Mouse (Mus musculus) heart, embryonic 11.5 days (tissue): ENCODE results near the gene Mdm2. TPM values are rescaled to one million over a fixed set of nuclear protein-coding genes. Genes with fewer than 3 reads are reported as not detected.
"Not testable (repeated sequence)": the region's sequence is repeated elsewhere in the genome, so short reads cannot be mapped to it uniquely, and the experiment has no call there.

ENCODE experiments used
- ATAC-seq: fragments of 200-750 bp; cut with Nextera tagmentation; replicated peaks from 2 replicates; pipeline ENCODE4 v1.8.0; 2017; ENCODE audit warnings: moderate library complexity; ENCODE audit not compliant: insufficient number of reproducible peaks, low FRiP score, low TSS enrichment
- H3K27ac ChIP-seq: fragments of 300-500 bp; sonication (generic); 2 replicates; pipeline ENCODE4 v1.5.1; 2014; ENCODE audit warnings: mild to moderate bottlenecking, low read depth, low read length
- H3K27me3 ChIP-seq: fragments of 300-500 bp; sonication (generic); 2 replicates; pipeline ENCODE4 v1.6.1; 2014; ENCODE audit warnings: mild to moderate bottlenecking, low read length, mixed read lengths; ENCODE audit not compliant: control insufficient read depth, insufficient read depth
- H3K36me3 ChIP-seq: fragments of 300-500 bp; sonication (generic); 2 replicates; pipeline ENCODE4 v1.6.1; 2014; ENCODE audit warnings: mild to moderate bottlenecking, low read length, moderate library complexity, mixed read lengths; ENCODE audit not compliant: control insufficient read depth, insufficient read depth
- H3K4me1 ChIP-seq: fragments of 300-500 bp; sonication (generic); 2 replicates; pipeline ENCODE4 v1.6.1; 2014; ENCODE audit warnings: low read length; ENCODE audit not compliant: control insufficient read depth, insufficient read depth
- H3K4me2 ChIP-seq: fragments of 300-500 bp; sonication (generic); 2 replicates; pipeline ENCODE4 v1.6.1; 2014; ENCODE audit warnings: mild to moderate bottlenecking, moderate library complexity
- H3K4me3 ChIP-seq: fragments of 300-500 bp; sonication (generic); 2 replicates; pipeline ENCODE4 v1.5.1; 2014; ENCODE audit warnings: low read depth, low read length
- H3K9ac ChIP-seq: fragments of 300-500 bp; sonication (generic); 2 replicates; pipeline ENCODE4 v1.6.1; 2014; ENCODE audit warnings: mild to moderate bottlenecking, low read depth, low read length, moderate library complexity
- H3K9me3 ChIP-seq: fragments of 300-500 bp; sonication (generic); replicated peaks from 2 replicates; pipeline ENCODE4 v1.6.1; 2016; ENCODE audit warnings: low read length; ENCODE audit not compliant: control insufficient read depth
- WGBS: fragments of 180-500 bp; shearing (Covaris S2); extraction: QIAGEN DNeasy Blood & Tissue Kit; methylation state at CpG from one replicate; pipeline ENCODE4 v1.1.7; 2014; ENCODE audit not compliant: insufficient replicate concordance; 5-methylcytosine and 5-hydroxymethylcytosine counted together
- polyA plus RNA-seq: library from polyadenylated mRNA; unstranded; fragments of >200 nt; fragmentation: Nextera tagmentation; extraction: Ambion mirVana; gene quantifications from 2 replicates; pipeline ENCODE4 v1.2.1, GENCODE M21; 2014

Mdm2 gene
- polyA plus RNA-seq, 1 experiment from 2014 or later: 62.2 TPM

- Histone ChIP-seq H3K9me3 (no peaks in the 10 kb centered on the region), H3K36me3 (peaks cover 11% of the 10 kb centered on the region), H3K9ac (no peak overlapping the region), H3K4me1 (peaks cover 14% of the 10 kb centered on the region), H3K27ac (no peak overlapping the region), H3K4me3 (no peak overlapping the region), H3K27me3 (no peaks in the 10 kb centered on the region), H3K4me2 (no peak overlapping the region)
- 83% methylated on average over 4 of the region's 4 CpGs for WGBS
- no peak for ATAC-seq
Measured at GRCm38 (mm10) chr10:117737075-117737474, 26.5 kb upstream of the Mdm2 start.

GRCm38 (mm10) chr10:117736573-117736972 is 26.0 kb upstream of the Mdm2 start:
- peaks cover 12% of the 10 kb centered on the region for H3K4me1 ChIP-seq
- no peaks in the 10 kb centered on the region for H3K27me3 ChIP-seq
- no peak overlapping the region for H3K4me3 ChIP-seq
- no peak overlapping the region for H3K27ac ChIP-seq
- no peak overlapping the region for H3K9ac ChIP-seq
- H3K4me2 ChIP-seq: no peak overlapping the region
- ATAC-seq: no peak
- no peaks in the 10 kb centered on the region for H3K9me3 ChIP-seq
- peaks cover 11% of the 10 kb centered on the region for H3K36me3 ChIP-seq
- 87% methylated on average over 5 of the region's 5 CpGs for WGBS

GRCm38 (mm10) chr10:117735396-117735795 is 24.8 kb upstream of the Mdm2 start:
- ATAC-seq, H3K27me3 ChIP-seq, H3K4me3 ChIP-seq, H3K9ac ChIP-seq, H3K4me2 ChIP-seq, H3K4me1 ChIP-seq, H3K9me3 ChIP-seq, H3K27ac ChIP-seq: not testable (repeated sequence)
- WGBS: 80% methylated on average over 11 of the region's 12 CpGs
- peaks cover 11% of the 10 kb centered on the region for H3K36me3 ChIP-seq

- not testable (repeated sequence) for H3K27ac ChIP-seq, H3K9ac ChIP-seq, H3K4me3 ChIP-seq, H3K27me3 ChIP-seq, H3K4me1 ChIP-seq, ATAC-seq, H3K4me2 ChIP-seq, H3K36me3 ChIP-seq, H3K9me3 ChIP-seq
- 54% methylated on average over 9 of the region's 10 CpGs for WGBS
Measured at GRCm38 (mm10) chr10:117734104-117734852, 23.7 kb upstream of the Mdm2 start.

GRCm38 (mm10) chr10:117733626-117734025 is 23.1 kb upstream of the Mdm2 start:
- 30% methylated on average over 8 of the region's 8 CpGs for WGBS
- not testable (repeated sequence) for H3K27me3 ChIP-seq, H3K36me3 ChIP-seq, H3K4me1 ChIP-seq, H3K4me2 ChIP-seq, ATAC-seq, H3K4me3 ChIP-seq, H3K9ac ChIP-seq, H3K27ac ChIP-seq, H3K9me3 ChIP-seq

GRCm38 (mm10) chr10:117732962-117733592 is 22.5 kb upstream of the Mdm2 start:
- Histone ChIP-seq H3K4me1 (peaks cover 8% of the 10 kb centered on the region), H3K27me3 (no peaks in the 10 kb centered on the region), H3K4me3 (no peak overlapping the region), H3K9ac (peak overlapping the region; percentile 39; the same call in 1 of the 2 replicates), H3K4me2 (no peak overlapping the region), H3K27ac (no peak overlapping the region), H3K9me3 (no peaks in the 10 kb centered on the region), H3K36me3 (peaks cover 4% of the 10 kb centered on the region; the same call in 1 of the 2 replicates)
- 52% methylated on average over 14 of the region's 14 CpGs for WGBS
- peak; percentile 23; the same call in 1 of the 2 replicates for ATAC-seq

GRCm38 (mm10) chr10:117732184-117732583 is 21.6 kb upstream of the Mdm2 start:
- Histone ChIP-seq H3K4me2 (no peak overlapping the region), H3K4me3 (no peak overlapping the region), H3K9ac (no peak overlapping the region), H3K36me3 (peaks cover 4% of the 10 kb centered on the region; the same call in 1 of the 2 replicates), H3K4me1 (peaks cover 8% of the 10 kb centered on the region), H3K27me3 (no peaks in the 10 kb centered on the region), H3K27ac (no peak overlapping the region), H3K9me3 (no peaks in the 10 kb centered on the region)
- 51% methylated on average over 5 of the region's 5 CpGs for WGBS
- no peak for ATAC-seq

GRCm38 (mm10) chr10:117731244-117732101 is 20.9 kb upstream of the Mdm2 start:
- no peak overlapping the region for H3K27ac ChIP-seq
- H3K9ac ChIP-seq: no peak overlapping the region
- ATAC-seq: no peak
- 44% methylated on average over 14 of the region's 15 CpGs for WGBS
- peaks cover 8% of the 10 kb centered on the region for H3K4me1 ChIP-seq
- H3K9me3 ChIP-seq: no peaks in the 10 kb centered on the region
- H3K36me3 ChIP-seq: no peaks in the 10 kb centered on the region
- H3K27me3 ChIP-seq: no peaks in the 10 kb centered on the region
- H3K4me3 ChIP-seq: no peak overlapping the region
- no peak overlapping the region for H3K4me2 ChIP-seq
